Mouse (Mus musculus) left cerebral cortex, adult 6 months (tissue): ENCODE data around the gene H2-DMb2. TPM values are rescaled to one million over a fixed set of nuclear protein-coding genes. Genes with fewer than 3 reads are reported as not detected.

ENCODE experiments used
- long read RNA-seq, 2 experiments: library from polyadenylated mRNA; unstranded; transcript quantifications; one replicate each; pipeline ENCODE4 v2.0.0; 2019 to 2020
- polyA plus RNA-seq: library from polyadenylated mRNA; unstranded; fragments of <200 nt; fragmentation: Nextera tagmentation; gene quantifications from 2 replicates; pipeline ENCODE4 v1.2.3, GENCODE M21; 2021

H2-DMb2 gene
- 0.44 and 0.55 TPM in 2 replicates for polyA plus RNA-seq
- long read RNA-seq, experiment 1, partial matches to known transcripts: 0 of 2 reads
- long read RNA-seq, experiment 1, other reads (novel, unspliced or antisense): 0 of 2 reads
- long read RNA-seq, experiment 2: 0 reads

GRCm38 (mm10) chr17:34143033-34143432 lies at the start of gene H2-DMb2:
H2-DMb2 (plus strand) TSS chr17:34143307.

DNA sequence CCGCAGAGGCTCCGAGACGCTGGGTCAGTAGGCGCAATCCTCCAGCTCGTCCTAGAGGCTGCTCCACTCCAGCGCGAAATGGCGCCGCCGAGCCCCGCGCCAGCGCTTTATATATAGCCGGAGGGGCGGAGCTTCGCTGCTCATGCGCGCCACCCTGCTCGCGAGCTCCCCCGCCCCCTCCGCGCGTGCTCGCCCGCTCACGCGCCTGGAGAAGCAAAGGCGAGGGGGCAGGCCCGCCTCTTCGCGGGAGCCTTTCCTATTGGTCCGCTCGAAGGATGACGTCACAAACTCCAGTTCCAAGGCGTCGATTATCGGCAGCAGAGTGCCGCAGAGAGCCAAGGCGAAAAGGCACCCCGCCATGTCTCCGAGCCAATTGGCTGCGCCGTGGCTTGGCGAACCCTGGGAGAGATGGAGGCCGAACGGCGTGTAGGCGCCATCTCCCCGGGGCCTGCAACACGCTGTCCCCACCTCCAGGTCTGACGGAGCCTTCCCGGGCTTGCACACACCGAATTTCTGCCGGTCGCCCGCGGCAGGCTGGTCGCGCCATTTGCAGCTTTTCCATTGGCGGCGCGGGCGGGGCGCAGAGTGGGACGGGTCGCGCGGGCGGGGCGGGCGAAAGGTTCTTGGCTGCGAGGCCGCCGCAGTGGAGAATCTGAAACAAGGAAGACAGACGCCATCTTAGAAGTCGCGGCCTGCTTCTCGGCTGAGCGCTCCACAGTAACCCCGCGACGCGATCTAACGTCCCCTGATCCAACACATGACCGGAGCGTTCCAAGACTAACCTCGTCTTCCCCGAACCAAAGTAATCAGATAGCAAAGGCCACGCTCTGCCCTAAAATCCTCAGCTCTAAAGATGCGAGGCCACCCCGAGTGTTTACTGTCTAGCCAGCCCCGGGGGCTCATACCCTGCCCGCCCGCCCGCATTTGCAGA lies 23.6 kb upstream of the H2-DMb2 start, which contains the start of gene H2-DMa:
TSS of gene H2-DMa (plus strand) at position 293 of the 931 bp plus-strand sequence.

GRCm38 (mm10) chr17:34122188-34122984 lies 20.7 kb upstream of the H2-DMb2 start, which contains the start of gene Brd2:
Brd2 (minus strand) TSS chr17:34122634.

DNA sequence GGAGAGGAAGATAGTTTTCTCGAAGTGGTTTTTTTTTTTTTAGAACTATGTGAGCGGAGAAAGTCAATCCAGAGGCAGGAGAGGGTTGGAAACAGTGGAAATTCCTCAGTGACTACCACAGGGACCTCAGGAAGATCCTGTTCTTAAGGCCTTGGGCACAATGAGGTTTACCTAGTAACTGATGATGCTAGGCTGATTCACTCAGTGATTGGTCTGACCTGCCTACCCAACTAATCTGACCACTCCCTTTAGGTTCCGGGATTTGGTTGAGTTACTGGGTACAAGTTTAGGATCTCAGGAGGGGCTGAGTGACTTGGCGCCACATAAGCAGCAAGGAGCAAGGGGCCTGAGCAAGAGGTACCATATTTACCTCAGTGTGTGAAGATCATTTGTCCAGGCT lies 9.8 kb downstream of the H2-DMb2 start, which contains the start of gene H2-DMb1:
TSS of gene H2-DMb1 (plus strand) at position 150 of the 400 bp plus-strand sequence.

DNA sequence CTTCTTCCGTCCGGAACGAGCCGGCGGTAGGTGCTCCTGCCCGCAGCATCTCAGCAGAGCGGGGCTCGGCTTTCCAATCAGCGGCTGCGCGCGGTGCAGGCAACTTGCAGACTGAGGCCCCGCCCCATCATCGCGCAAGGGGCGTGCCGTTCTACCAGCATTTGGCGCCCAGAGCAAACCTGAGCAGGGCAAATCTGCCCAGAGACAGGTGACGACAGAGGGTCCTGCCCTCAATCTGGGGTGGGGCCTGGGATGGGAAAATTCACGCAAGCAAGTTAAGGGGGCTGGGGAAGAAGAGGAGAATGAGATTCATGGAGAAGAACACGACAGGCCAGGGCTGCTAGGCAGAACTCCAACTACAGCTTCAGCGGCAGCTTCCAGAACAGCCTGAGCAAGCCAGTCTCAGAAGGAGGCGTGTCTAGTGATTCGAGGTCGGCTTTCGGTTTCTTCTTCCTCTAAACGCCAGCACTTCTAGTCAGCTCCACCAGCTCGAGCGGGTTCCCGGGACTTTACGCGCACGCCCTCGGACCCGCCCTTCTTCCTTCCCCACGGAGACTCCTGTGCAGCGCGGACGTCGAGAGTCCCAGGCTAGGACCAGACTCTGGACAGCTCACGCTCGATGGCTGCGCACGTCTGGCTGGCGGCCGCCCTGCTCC lies 44.3 kb downstream of the H2-DMb2 start, which contains the start of the genes Tap1 and Psmb9:
TSS of gene Tap1 (plus strand) at position 293 of the 656 bp plus-strand sequence.
TSS of gene Psmb9 (minus strand) at position 504 of the 656 bp plus-strand sequence.

DNA sequence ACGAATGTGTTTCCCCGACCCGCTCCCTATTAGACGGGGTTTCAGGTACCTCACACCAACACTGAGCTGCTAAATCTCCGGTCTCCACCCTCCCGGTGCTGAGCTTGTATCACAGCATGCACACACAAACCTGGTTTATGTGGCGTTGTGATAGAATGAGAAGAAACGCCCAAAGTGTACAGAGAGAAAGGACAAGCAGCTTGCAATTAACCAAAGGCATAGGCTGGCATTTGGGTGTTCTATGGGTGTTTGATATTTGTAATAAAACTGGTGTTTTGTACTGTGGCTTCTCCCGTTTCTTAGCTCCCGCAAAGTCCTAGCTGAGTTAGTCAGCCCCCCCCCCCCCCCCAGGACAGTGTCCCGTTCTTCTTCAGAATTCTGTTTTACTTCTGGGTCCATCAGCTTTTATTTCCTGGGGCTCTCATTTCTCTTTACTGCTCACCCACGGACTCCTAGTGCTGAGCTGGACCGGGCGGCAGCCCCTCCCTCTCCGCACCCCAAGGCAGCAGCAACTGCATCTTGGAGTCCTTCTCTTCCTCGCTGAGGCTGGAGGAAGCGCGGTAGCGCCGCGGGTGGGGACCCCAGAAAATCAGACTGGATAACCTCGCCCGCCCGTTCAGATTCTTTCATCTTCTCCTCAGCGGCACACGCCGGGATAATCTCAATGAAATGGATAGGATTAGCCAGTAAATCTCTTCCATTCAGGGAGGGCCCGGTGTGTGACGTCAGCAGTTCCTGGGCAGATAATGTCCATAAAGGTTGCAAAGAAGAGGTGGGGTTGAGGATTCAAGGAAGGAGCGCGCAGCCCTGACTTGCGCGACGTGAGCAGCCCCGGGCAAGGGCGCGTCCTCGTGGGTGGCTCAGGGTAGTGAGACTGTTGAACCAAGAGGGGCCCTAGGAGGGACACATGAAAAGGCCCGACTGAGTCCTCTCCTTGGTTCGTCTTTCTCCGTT lies 54.1 kb downstream of the H2-DMb2 start, which contains the start of gene Psmb8:
TSS of gene Psmb8 (plus strand) at position 781 of the 954 bp plus-strand sequence.

Other genes with a start within 250 kb of the H2-DMb2 start
- 1.5 and 2.0 TPM in 2 replicates for gene Platr17, start 238.2 kb upstream of the H2-DMb2 start, polyA plus RNA-seq
- 17.9 and 19.4 TPM in 2 replicates for gene Daxx, start 233.9 kb upstream of the H2-DMb2 start, polyA plus RNA-seq
- gene Tapbp, start 227.4 kb upstream of the H2-DMb2 start, polyA plus RNA-seq: 27.8 and 29.4 TPM in 2 replicates
- gene Zbtb22, start 227.4 kb upstream of the H2-DMb2 start, polyA plus RNA-seq: 4.8 and 8.5 TPM in 2 replicates
- gene Rgl2, start 213.8 kb upstream of the H2-DMb2 start, polyA plus RNA-seq: 7.1 and 7.2 TPM in 2 replicates
- gene Pfdn6, start 203.0 kb upstream of the H2-DMb2 start, polyA plus RNA-seq: 117 and 123 TPM in 2 replicates
- gene Wdr46, start 202.6 kb upstream of the H2-DMb2 start, polyA plus RNA-seq: 4.5 and 4.8 TPM in 2 replicates
- gene B3galt4, start 191.8 kb upstream of the H2-DMb2 start, polyA plus RNA-seq: 4.3 and 5.6 TPM in 2 replicates
- 41.5 and 54.7 TPM in 2 replicates for gene Vps52, start 187.5 kb upstream of the H2-DMb2 start, polyA plus RNA-seq
- 906 and 922 TPM in 2 replicates for gene Rps18, start 187.3 kb upstream of the H2-DMb2 start, polyA plus RNA-seq
- 29.6 and 37.7 TPM in 2 replicates for gene H2-K1, start 143.0 kb upstream of the H2-DMb2 start, polyA plus RNA-seq
- gene Ring1, start 118.6 kb upstream of the H2-DMb2 start, polyA plus RNA-seq: 3.4 and 12.5 TPM in 2 replicates
- gene H2-Ke6, start 115.2 kb upstream of the H2-DMb2 start, polyA plus RNA-seq: 25.9 and 48.5 TPM in 2 replicates
- gene Slc39a7, start 111.6 kb upstream of the H2-DMb2 start, polyA plus RNA-seq: 66.0 and 69.8 TPM in 2 replicates
- 12.9 and 32.8 TPM in 2 replicates for gene Rxrb, start 111.5 kb upstream of the H2-DMb2 start, polyA plus RNA-seq
- gene Col11a2, start 103.9 kb upstream of the H2-DMb2 start, polyA plus RNA-seq: 0.48 and 0.55 TPM in 2 replicates
- gene H2-Oa, start 51.0 kb upstream of the H2-DMb2 start, polyA plus RNA-seq: 1.2 and 1.6 TPM in 2 replicates
- gene H2-DMa, start 23.8 kb upstream of the H2-DMb2 start, polyA plus RNA-seq: 32.1 and 36.6 TPM in 2 replicates
- gene Brd2, start 20.7 kb upstream of the H2-DMb2 start, polyA plus RNA-seq: 42.2 and 74.5 TPM in 2 replicates
- 4.0 and 4.2 TPM in 2 replicates for gene H2-DMb1, start 9.8 kb downstream of the H2-DMb2 start, polyA plus RNA-seq
- gene Tap1, start 44.2 kb downstream of the H2-DMb2 start, polyA plus RNA-seq: 2.2 and 2.8 TPM in 2 replicates
- gene Psmb9, start 44.5 kb downstream of the H2-DMb2 start, polyA plus RNA-seq: 8.1 and 8.5 TPM in 2 replicates
- gene Psmb8, start 54.4 kb downstream of the H2-DMb2 start, polyA plus RNA-seq: 21.0 and 24.6 TPM in 2 replicates
- 5.6 and 6.8 TPM in 2 replicates for gene Tap2, start 60.2 kb downstream of the H2-DMb2 start, polyA plus RNA-seq
- gene H2-Ob, start 95.6 kb downstream of the H2-DMb2 start, polyA plus RNA-seq: 0.55 and 1.3 TPM in 2 replicates
- gene H2-Ab1, start 114.4 kb downstream of the H2-DMb2 start, polyA plus RNA-seq: 7.2 and 13.6 TPM in 2 replicates
- gene H2-Aa, start 144.5 kb downstream of the H2-DMb2 start, polyA plus RNA-seq: 3.1 and 6.3 TPM in 2 replicates
- gene H2-Eb1, start 162.6 kb downstream of the H2-DMb2 start, polyA plus RNA-seq: 4.5 and 6.5 TPM in 2 replicates
- gene H2-Eb2, start 182.4 kb downstream of the H2-DMb2 start, polyA plus RNA-seq: not detected in 2 replicates
- not detected in 2 replicates for gene Btnl2, start 211.5 kb downstream of the H2-DMb2 start, polyA plus RNA-seq
- not detected in 2 replicates for gene Btnl1, start 233.8 kb downstream of the H2-DMb2 start, polyA plus RNA-seq